Mouse (Mus musculus) heart, postnatal 14 days (tissue): ENCODE data around the gene Trpm7. TPM values are rescaled to one million over a fixed set of nuclear protein-coding genes. Genes with fewer than 3 reads are reported as not detected.

Source experiments
- DNase-seq, 2 experiments: peaks; one replicate each; pipeline ENCODE4 v3.0.0; 2021 to 2022
- intact Hi-C: fragments of 180-260 bp; cut with DNase I; formaldehyde crosslinking; loops from one replicate; pipeline ENCODE4 v1.15.1; 2025
- microRNA-seq, 2 experiments: library from miRNA; unstranded; fragments of <30 nt; microRNA quantifications; one replicate each; pipeline ENCODE4 v1.2.0; 2021 to 2022
- total RNA-seq, 2 experiments: library from RNA; stranded (reverse); gene quantifications; 2 replicates each; pipeline ENCODE4 v1.2.3; 2021

Trpm7 gene
- total RNA-seq, 2 experiments from 2014 or later: 40.6 to 43.6 TPM

DNA sequence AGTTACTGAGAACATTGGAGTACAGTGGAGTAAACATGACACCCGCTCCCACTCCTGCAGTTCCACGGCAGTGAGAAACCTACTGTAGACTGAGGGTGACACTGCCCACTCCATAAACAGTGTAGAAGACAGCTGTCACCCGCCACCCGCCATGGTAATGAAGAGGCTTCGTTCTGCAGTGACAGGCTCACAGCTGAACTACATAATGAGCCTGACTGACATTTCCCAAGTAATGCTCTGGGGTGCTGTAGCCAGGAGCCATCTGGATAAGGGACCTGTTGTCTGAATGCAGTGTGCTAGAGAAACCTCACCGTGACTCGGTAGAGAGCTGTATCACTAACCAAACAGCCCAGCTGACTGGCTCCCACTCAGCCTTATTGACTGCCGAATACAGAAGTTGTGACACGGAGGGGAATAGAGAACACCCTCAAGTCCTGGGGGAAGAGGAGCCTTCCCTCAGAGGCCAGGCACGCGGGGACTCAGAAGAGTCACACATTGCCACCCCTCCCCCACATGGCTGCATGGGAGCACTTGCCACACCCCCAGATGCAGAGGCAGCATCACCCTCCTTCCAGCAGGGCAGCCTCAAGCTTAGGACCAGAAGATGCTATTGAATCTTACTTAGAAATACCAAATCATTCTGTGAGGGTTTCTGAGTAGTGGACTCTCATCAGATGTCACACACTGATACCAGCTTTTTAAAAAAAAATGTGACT, 110.0 kb downstream of the Trpm7 start:
- intact Hi-C loops: no loop called here
- DNase-seq: no peak

- intact Hi-C loops: no loop called here
- DNase-seq: no peak
Observed at GRCm38 (mm10) chr2:126759351-126759750, 116.7 kb downstream of the Trpm7 start.

- intact Hi-C loops: no loop called here
- no peak for DNase-seq
Observed at GRCm38 (mm10) chr2:126755664-126756063, 120.4 kb downstream of the Trpm7 start.

DNA sequence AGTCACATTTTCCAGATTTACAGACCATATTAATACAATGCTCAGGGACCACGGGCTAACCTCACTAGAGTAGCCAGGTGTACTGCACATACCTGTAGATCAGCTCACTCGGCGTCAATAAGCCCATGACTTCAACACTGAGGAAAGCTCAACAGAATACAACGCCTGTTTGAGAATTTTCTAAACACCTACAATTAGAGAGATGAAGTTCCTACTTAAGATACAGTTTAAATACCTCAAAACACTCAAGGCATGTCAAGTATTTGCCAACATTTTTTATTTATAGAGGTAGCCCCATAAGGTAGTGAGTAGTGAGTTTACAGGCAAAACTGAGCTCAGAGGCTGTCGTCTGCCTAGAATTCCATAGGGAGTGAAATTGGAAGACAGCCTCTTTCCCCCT, 132.6 kb downstream of the Trpm7 start:
- DNase-seq: no peak
- intact Hi-C loops: no loop called here

Small RNA genes lying within 50 kb of the gene (microRNA-seq; reads per million reads assigned to microRNA genes)
- gene Mir3473g: 0 to 3.0 reads per million in 2 experiments

Other genes starting within 250 kb of the Trpm7 start
- 10 to 100 TPM; 14.2 to 17.4 TPM for gene Gabpb1, start 199.9 kb downstream of the Trpm7 start, total RNA-seq
- 10 to 100 TPM; 29.3 to 31.9 TPM for gene Usp8, start 168.9 kb downstream of the Trpm7 start, total RNA-seq
- gene Usp50, start 92.8 kb downstream of the Trpm7 start, total RNA-seq: under 1 TPM in 1 of 2 experiments, not detected in 1; 0.17 TPM
- gene Sppl2a, start 57.0 kb upstream of the Trpm7 start, total RNA-seq: 10 to 100 TPM; 45.3 to 49.5 TPM
- 1 to 10 TPM; 7.3 to 8.7 TPM for gene Ap4e1, start 132.5 kb upstream of the Trpm7 start, total RNA-seq
- gene Blvra, start 194.4 kb upstream of the Trpm7 start, total RNA-seq: 10 to 100 TPM; 17.4 to 19.5 TPM